Mouse (Mus musculus): ENCODE results near the gene Atp2a2. TPM values are rescaled to one million over a fixed set of nuclear protein-coding genes. Genes with fewer than 3 reads are reported as not detected.

The Atp2a2 gene
- total and polyA plus RNA-seq, 2 experiments from 2014 or later = 785 to 2,277 TPM

- peak; percentile 79 for ATAC-seq (ENCODE audit: insufficient read depth, low read depth)
- 21% methylated on average over 7 of the region's 7 CpGs for WGBS
- H3K4me2 ChIP-seq (ENCODE audit: low read depth, low read length) = no peak overlapping the region
Observed at GRCm38 (mm10) chr5:122509608-122510007, 7.6 kb upstream of the Atp2a2 start.

GRCm38 (mm10) chr5:122508861-122509306 is 6.9 kb upstream of the Atp2a2 start:
- Histone ChIP-seq H3K36me3 (replicated peaks; ENCODE audit: control insufficient read depth, insufficient read depth, low read length) (no peaks in the 10 kb centered on the region), H3K27me3 (ENCODE audit: control insufficient read depth, insufficient read depth, low read length) (no peaks in the 10 kb centered on the region), H3K4me2 (ENCODE audit: low read depth, low read length) (no peak overlapping the region), H3K27ac (ENCODE audit: low read depth) (peak overlapping the region; percentile 96), H3K4me1 (ENCODE audit: control insufficient read depth, insufficient read depth) (peaks cover 31% of the 10 kb centered on the region), H3K9me3 (replicated peaks; ENCODE audit: control insufficient read depth, low read length) (no peaks in the 10 kb centered on the region), H3K4me3 (ENCODE audit: low read depth, low read length) (no peak overlapping the region), H3K9ac (replicated peaks; ENCODE audit: low read depth, low read length) (no peak overlapping the region)
- DNase-seq (ENCODE audit: low spot score) (no peak), ATAC-seq (ENCODE audit: insufficient read depth, low read depth) (peak; percentile 5; the same call in 1 of the 2 replicates)
- TF ChIP-seq CTCF (IDR thresholded peaks at IDR 0.05; ENCODE audit: low read depth) = no peak
- TF ChIP-seq EP300 (IDR thresholded peaks at IDR 0.05; ENCODE audit: low read depth) = no peak
- 62% methylated on average over 11 of the region's 11 CpGs for WGBS

More at GRCm38 (mm10) chr5:122509608-122510007, 7.6 kb upstream of the Atp2a2 start:
- Histone ChIP-seq H3K9me3 (replicated peaks; ENCODE audit: control insufficient read depth, low read length) (no peaks in the 10 kb centered on the region), H3K9ac (replicated peaks; ENCODE audit: low read depth, low read length) (no peak overlapping the region), H3K27ac (ENCODE audit: low read depth) (peak overlapping the region; percentile 96), H3K4me3 (ENCODE audit: low read depth, low read length) (no peak overlapping the region), H3K36me3 (replicated peaks; ENCODE audit: control insufficient read depth, insufficient read depth, low read length) (no peaks in the 10 kb centered on the region), H3K27me3 (ENCODE audit: control insufficient read depth, insufficient read depth, low read length) (no peaks in the 10 kb centered on the region), H3K4me1 (ENCODE audit: control insufficient read depth, insufficient read depth) (peaks cover 39% of the 10 kb centered on the region)
- no peak for TF ChIP-seq CTCF (IDR thresholded peaks at IDR 0.05; ENCODE audit: low read depth)
- no peak for TF ChIP-seq EP300 (IDR thresholded peaks at IDR 0.05; ENCODE audit: low read depth)
- DNase-seq (ENCODE audit: low spot score) = peak; percentile 88

GRCm38 (mm10) chr5:122507396-122507795 is 5.4 kb upstream of the Atp2a2 start:
- Histone ChIP-seq H3K27me3 (ENCODE audit: control insufficient read depth, insufficient read depth, low read length) (no peaks in the 10 kb centered on the region), H3K4me3 (ENCODE audit: low read depth, low read length) (no peak overlapping the region), H3K9me3 (replicated peaks; ENCODE audit: control insufficient read depth, low read length) (no peaks in the 10 kb centered on the region), H3K4me2 (ENCODE audit: low read depth, low read length) (no peak overlapping the region), H3K9ac (replicated peaks; ENCODE audit: low read depth, low read length) (no peak overlapping the region), H3K27ac (ENCODE audit: low read depth) (no peak overlapping the region), H3K36me3 (replicated peaks; ENCODE audit: control insufficient read depth, insufficient read depth, low read length) (no peaks in the 10 kb centered on the region), H3K4me1 (ENCODE audit: control insufficient read depth, insufficient read depth) (peaks cover 36% of the 10 kb centered on the region)
- TF ChIP-seq CTCF (IDR thresholded peaks at IDR 0.05; ENCODE audit: low read depth) (no peak), EP300 (IDR thresholded peaks at IDR 0.05; ENCODE audit: low read depth) (no peak)
- no peak for DNase-seq (ENCODE audit: low spot score)
- no peak for ATAC-seq (ENCODE audit: insufficient read depth, low read depth)

GRCm38 (mm10) chr5:122506462-122506861 is 4.4 kb upstream of the Atp2a2 start:
- Histone ChIP-seq H3K4me1 (ENCODE audit: control insufficient read depth, insufficient read depth) (peaks cover 29% of the 10 kb centered on the region), H3K9me3 (replicated peaks; ENCODE audit: control insufficient read depth, low read length) (no peaks in the 10 kb centered on the region), H3K27ac (ENCODE audit: low read depth) (no peak overlapping the region), H3K9ac (replicated peaks; ENCODE audit: low read depth, low read length) (no peak overlapping the region), H3K4me2 (ENCODE audit: low read depth, low read length) (no peak overlapping the region), H3K4me3 (ENCODE audit: low read depth, low read length) (no peak overlapping the region), H3K36me3 (replicated peaks; ENCODE audit: control insufficient read depth, insufficient read depth, low read length) (no peaks in the 10 kb centered on the region), H3K27me3 (ENCODE audit: control insufficient read depth, insufficient read depth, low read length) (no peaks in the 10 kb centered on the region)
- WGBS = 90% methylated on average over 3 of the region's 3 CpGs
- no peak for ATAC-seq (ENCODE audit: insufficient read depth, low read depth)
- TF ChIP-seq CTCF (IDR thresholded peaks at IDR 0.05; ENCODE audit: low read depth) (0 out of 2 replicates have a peak, but pooled peaks have one; percentile 6), EP300 (IDR thresholded peaks at IDR 0.05; ENCODE audit: low read depth) (no peak)
- no peak for DNase-seq (ENCODE audit: low spot score)

DNA sequence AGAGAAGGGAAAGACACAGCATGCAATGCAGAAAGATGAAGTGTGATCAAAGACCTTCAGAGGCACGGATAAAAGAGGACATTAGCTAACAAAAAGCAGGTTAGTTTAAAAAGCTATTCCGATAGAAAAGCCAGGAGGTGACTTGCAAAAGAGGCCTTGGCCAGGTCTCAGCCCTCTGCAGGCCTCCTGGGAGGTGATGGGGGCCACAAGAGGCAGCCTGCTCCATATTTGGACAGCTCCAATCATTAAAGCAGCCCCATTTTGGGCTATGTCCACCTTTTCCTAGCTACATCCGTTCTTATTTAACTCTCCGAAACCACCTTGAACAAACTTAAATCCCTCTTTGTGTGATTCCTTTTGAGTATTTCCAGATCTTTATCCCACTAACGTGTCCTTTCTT is 3.5 kb upstream of the Atp2a2 start:
- Histone ChIP-seq H3K27ac (ENCODE audit: low read depth) (no peak overlapping the region), H3K36me3 (replicated peaks; ENCODE audit: control insufficient read depth, insufficient read depth, low read length) (no peaks in the 10 kb centered on the region), H3K9me3 (replicated peaks; ENCODE audit: control insufficient read depth, low read length) (no peaks in the 10 kb centered on the region), H3K27me3 (ENCODE audit: control insufficient read depth, insufficient read depth, low read length) (no peaks in the 10 kb centered on the region), H3K9ac (replicated peaks; ENCODE audit: low read depth, low read length) (no peak overlapping the region), H3K4me2 (ENCODE audit: low read depth, low read length) (no peak overlapping the region), H3K4me1 (ENCODE audit: control insufficient read depth, insufficient read depth) (peaks cover 20% of the 10 kb centered on the region), H3K4me3 (ENCODE audit: low read depth, low read length) (no peak overlapping the region)
- 81% methylated on average over 5 of the region's 5 CpGs for WGBS
- TF ChIP-seq CTCF (IDR thresholded peaks at IDR 0.05; ENCODE audit: low read depth) (no peak), EP300 (IDR thresholded peaks at IDR 0.05; ENCODE audit: low read depth) (no peak)
- DNase-seq (ENCODE audit: low spot score) (no peak), ATAC-seq (ENCODE audit: insufficient read depth, low read depth) (no peak)

GRCm38 (mm10) chr5:122503760-122504119 is 1.7 kb upstream of the Atp2a2 start:
- TF ChIP-seq EP300 (IDR thresholded peaks at IDR 0.05; ENCODE audit: low read depth) (no peak), CTCF (IDR thresholded peaks at IDR 0.05; ENCODE audit: low read depth) (no peak)
- H3K4me3 ChIP-seq (ENCODE audit: low read depth, low read length) = no peak overlapping the region
- no peaks in the 10 kb centered on the region for H3K9me3 ChIP-seq (replicated peaks; ENCODE audit: control insufficient read depth, low read length)
- H3K27ac ChIP-seq (ENCODE audit: low read depth) = peak overlapping the region; percentile 100
- ATAC-seq (ENCODE audit: insufficient read depth, low read depth) (no peak), DNase-seq (ENCODE audit: low spot score) (no peak)
- no peak overlapping the region for H3K9ac ChIP-seq (replicated peaks; ENCODE audit: low read depth, low read length)
- no peaks in the 10 kb centered on the region for H3K27me3 ChIP-seq (ENCODE audit: control insufficient read depth, insufficient read depth, low read length)
- peaks cover 9% of the 10 kb centered on the region for H3K4me1 ChIP-seq (ENCODE audit: control insufficient read depth, insufficient read depth)
- no peaks in the 10 kb centered on the region for H3K36me3 ChIP-seq (replicated peaks; ENCODE audit: control insufficient read depth, insufficient read depth, low read length)
- H3K4me2 ChIP-seq (ENCODE audit: low read depth, low read length) = no peak overlapping the region
- 50% methylated on average over 4 of the region's 4 CpGs for WGBS

Measured in heart, postnatal 0 days (tissue).